Mouse (Mus musculus): ENCODE measurements around the gene Bsn. TPM values are rescaled to one million over a fixed set of nuclear protein-coding genes. Genes with fewer than 3 reads are reported as not detected.

The Bsn gene
- polyA plus RNA-seq, 1 experiment = 0.24 TPM

- H3K4me1 ChIP-seq (ENCODE audit: control insufficient read depth, insufficient read depth, insufficient read length, low read length) = no peaks in the 10 kb centered on the region
- no peak overlapping the region for H3K4me3 ChIP-seq (ENCODE audit: insufficient read depth, low read depth, low read length)
- H3K27ac ChIP-seq (replicated peaks; ENCODE audit: low read depth, low read length) = no peak overlapping the region
These were observed 7.2 kb downstream of the Bsn start for GRCm38 (mm10) chr9:108182806-108183506.

GRCm38 (mm10) chr9:108178391-108178790 is 11.8 kb downstream of the Bsn start:
- H3K4me1 ChIP-seq (ENCODE audit: control insufficient read depth, insufficient read depth, insufficient read length, low read length) = no peaks in the 10 kb centered on the region
- no peak overlapping the region for H3K4me3 ChIP-seq (ENCODE audit: insufficient read depth, low read depth, low read length)
- no peak overlapping the region for H3K27ac ChIP-seq (replicated peaks; ENCODE audit: low read depth, low read length)

GRCm38 (mm10) chr9:108175116-108175838 is 14.9 kb downstream of the Bsn start:
- Histone ChIP-seq H3K4me1 (ENCODE audit: control insufficient read depth, insufficient read depth, insufficient read length, low read length) (no peaks in the 10 kb centered on the region), H3K27ac (replicated peaks; ENCODE audit: low read depth, low read length) (no peak overlapping the region), H3K4me3 (ENCODE audit: insufficient read depth, low read depth, low read length) (no peak overlapping the region)

GRCm38 (mm10) chr9:108172777-108173350 is 17.3 kb downstream of the Bsn start:
- H3K4me3 ChIP-seq (ENCODE audit: insufficient read depth, low read depth, low read length) = no peak overlapping the region
- H3K27ac ChIP-seq (replicated peaks; ENCODE audit: low read depth, low read length) = no peak overlapping the region
- H3K4me1 ChIP-seq (ENCODE audit: control insufficient read depth, insufficient read depth, insufficient read length, low read length) = no peaks in the 10 kb centered on the region

- Histone ChIP-seq H3K4me3 (ENCODE audit: insufficient read depth, low read depth, low read length) (no peak overlapping the region), H3K27ac (replicated peaks; ENCODE audit: low read depth, low read length) (no peak overlapping the region), H3K4me1 (ENCODE audit: control insufficient read depth, insufficient read depth, insufficient read length, low read length) (no peaks in the 10 kb centered on the region)
These were observed 20.4 kb downstream of the Bsn start for GRCm38 (mm10) chr9:108169751-108170150.

GRCm38 (mm10) chr9:108165143-108165542 is 25.0 kb downstream of the Bsn start:
- Histone ChIP-seq H3K4me3 (ENCODE audit: insufficient read depth, low read depth, low read length) (no peak overlapping the region), H3K4me1 (ENCODE audit: control insufficient read depth, insufficient read depth, insufficient read length, low read length) (no peaks in the 10 kb centered on the region), H3K27ac (replicated peaks; ENCODE audit: low read depth, low read length) (no peak overlapping the region)

GRCm38 (mm10) chr9:108163646-108164284 is 26.4 kb downstream of the Bsn start:
- Histone ChIP-seq H3K4me1 (ENCODE audit: control insufficient read depth, insufficient read depth, insufficient read length, low read length) (no peaks in the 10 kb centered on the region), H3K27ac (replicated peaks; ENCODE audit: low read depth, low read length) (no peak overlapping the region), H3K4me3 (ENCODE audit: insufficient read depth, low read depth, low read length) (no peak overlapping the region)

GRCm38 (mm10) chr9:108157891-108158290 is 32.3 kb downstream of the Bsn start:
- Histone ChIP-seq H3K27ac (replicated peaks; ENCODE audit: low read depth, low read length) (no peak overlapping the region), H3K4me1 (ENCODE audit: control insufficient read depth, insufficient read depth, insufficient read length, low read length) (no peaks in the 10 kb centered on the region), H3K4me3 (ENCODE audit: insufficient read depth, low read depth, low read length) (no peak overlapping the region)

- no peak overlapping the region for H3K4me3 ChIP-seq (ENCODE audit: insufficient read depth, low read depth, low read length)
- no peak overlapping the region for H3K27ac ChIP-seq (replicated peaks; ENCODE audit: low read depth, low read length)
- no peaks in the 10 kb centered on the region for H3K4me1 ChIP-seq (ENCODE audit: control insufficient read depth, insufficient read depth, insufficient read length, low read length)
These were observed 32.7 kb downstream of the Bsn start for GRCm38 (mm10) chr9:108157451-108157850.

- Histone ChIP-seq H3K4me1 (ENCODE audit: control insufficient read depth, insufficient read depth, insufficient read length, low read length) (no peaks in the 10 kb centered on the region), H3K4me3 (ENCODE audit: insufficient read depth, low read depth, low read length) (no peak overlapping the region), H3K27ac (replicated peaks; ENCODE audit: low read depth, low read length) (no peak overlapping the region)
These were observed 33.4 kb downstream of the Bsn start for GRCm38 (mm10) chr9:108156786-108157185.

GRCm38 (mm10) chr9:108154814-108155213 is 35.4 kb downstream of the Bsn start:
- Histone ChIP-seq H3K4me1 (ENCODE audit: control insufficient read depth, insufficient read depth, insufficient read length, low read length) (no peaks in the 10 kb centered on the region), H3K27ac (replicated peaks; ENCODE audit: low read depth, low read length) (no peak overlapping the region), H3K4me3 (ENCODE audit: insufficient read depth, low read depth, low read length) (no peak overlapping the region)

GRCm38 (mm10) chr9:108153516-108154448 is 36.4 kb downstream of the Bsn start:
- Histone ChIP-seq H3K27ac (replicated peaks; ENCODE audit: low read depth, low read length) (no peak overlapping the region), H3K4me3 (ENCODE audit: insufficient read depth, low read depth, low read length) (no peak overlapping the region)

GRCm38 (mm10) chr9:108150486-108150885 is 39.7 kb downstream of the Bsn start:
- no peak overlapping the region for H3K4me3 ChIP-seq (ENCODE audit: insufficient read depth, low read depth, low read length)
- H3K4me1 ChIP-seq (ENCODE audit: control insufficient read depth, insufficient read depth, insufficient read length, low read length) = no peaks in the 10 kb centered on the region
- no peak overlapping the region for H3K27ac ChIP-seq (replicated peaks; ENCODE audit: low read depth, low read length)

More at GRCm38 (mm10) chr9:108153516-108154448, 36.4 kb downstream of the Bsn start:
- no peaks in the 10 kb centered on the region for H3K4me1 ChIP-seq (ENCODE audit: control insufficient read depth, insufficient read depth, insufficient read length, low read length)

GRCm38 (mm10) chr9:108149817-108150216 is 40.4 kb downstream of the Bsn start:
- H3K4me3 ChIP-seq (ENCODE audit: insufficient read depth, low read depth, low read length) = no peak overlapping the region
- H3K27ac ChIP-seq (replicated peaks; ENCODE audit: low read depth, low read length) = no peak overlapping the region
- H3K4me1 ChIP-seq (ENCODE audit: control insufficient read depth, insufficient read depth, insufficient read length, low read length) = no peaks in the 10 kb centered on the region
